Mouse (Mus musculus) heart, embryonic 14.5 days (tissue): Measurements from ENCODE around the gene Mindy1. TPM values are rescaled to one million over a fixed set of nuclear protein-coding genes. Genes with fewer than 3 reads are reported as not detected.

ENCODE experiments used
- ATAC-seq: fragments of 200-750 bp; cut with Nextera tagmentation; 2 replicates; pipeline ENCODE4 v1.8.0; 2017; ENCODE audit warnings: low read depth, moderate TSS enrichment; ENCODE audit not compliant: insufficient number of reproducible peaks, insufficient read depth, low FRiP score
- H3K27ac ChIP-seq, 2 experiments: fragments of 200-500 bp in 1 of 2; fragments of 300-500 bp in 1 of 2; sonication (generic) in 1 of 2; replicated peaks in 1 of 2; 2 replicates each; pipeline ENCODE4 v1.5.1; 2012 to 2014; ENCODE audit warnings: low read depth in 2 of 2, low read length in 2 of 2, control low read depth in 1 of 2, mild to moderate bottlenecking in 1 of 2, mixed read lengths in 1 of 2; ENCODE audit not compliant: control insufficient read depth in 1 of 2, insufficient read depth in 1 of 2
- H3K27me3 ChIP-seq: fragments of 300-500 bp; sonication (generic); 2 replicates; pipeline ENCODE4 v1.6.1; 2014; ENCODE audit warnings: mild to moderate bottlenecking, low read length, control low read depth; ENCODE audit not compliant: control insufficient read depth, insufficient read depth
- H3K36me3 ChIP-seq: fragments of 300-500 bp; sonication (generic); 2 replicates; pipeline ENCODE4 v1.6.1; 2014; ENCODE audit warnings: mild to moderate bottlenecking, control low read depth, low read length, mixed read lengths; ENCODE audit not compliant: control insufficient read depth, insufficient read depth
- H3K4me1 ChIP-seq, 2 experiments: fragments of 200-500 bp in 1 of 2; fragments of 300-500 bp in 1 of 2; sonication (generic) in 1 of 2; 2 replicates each; pipeline ENCODE4 v1.6.1; 2012 to 2014; ENCODE audit warnings: low read length in 2 of 2, control low read depth in 1 of 2, mixed read lengths in 1 of 2; ENCODE audit not compliant: control insufficient read depth in 2 of 2, insufficient read depth in 2 of 2
- H3K4me2 ChIP-seq: fragments of 300-500 bp; sonication (generic); 2 replicates; pipeline ENCODE4 v1.6.1; 2014; ENCODE audit warnings: mild to moderate bottlenecking, low read length
- H3K4me3 ChIP-seq, 2 experiments: fragments of 200-500 bp in 1 of 2; fragments of 300-500 bp in 1 of 2; sonication (generic) in 1 of 2; 2 replicates each; pipeline ENCODE4 v1.5.1; 2012 to 2014; ENCODE audit warnings: low read length in 2 of 2, mild to moderate bottlenecking in 2 of 2, control low read depth in 1 of 2, low read depth in 1 of 2, moderate library complexity in 1 of 2; ENCODE audit not compliant: control insufficient read depth in 1 of 2, insufficient read depth in 1 of 2
- H3K9ac ChIP-seq: fragments of 300-500 bp; sonication (generic); 2 replicates; pipeline ENCODE4 v1.6.1; 2014; ENCODE audit warnings: mild to moderate bottlenecking, low read length
- H3K9me3 ChIP-seq: fragments of 300-500 bp; sonication (generic); 2 replicates; pipeline ENCODE4 v1.6.1; 2016; ENCODE audit warnings: low read length, control low read depth; ENCODE audit not compliant: control insufficient read depth
- WGBS: fragments of 180-500 bp; shearing (Covaris S2); extraction: QIAGEN DNeasy Blood & Tissue Kit; methylation state at CpG from one replicate; pipeline ENCODE4 v1.1.7; 2014; 5-methylcytosine and 5-hydroxymethylcytosine counted together
- polyA plus RNA-seq: library from polyadenylated mRNA; unstranded; fragments of >200 nt; fragmentation: Nextera tagmentation; extraction: Ambion mirVana; gene quantifications from 2 replicates; pipeline ENCODE4 v1.2.1, GENCODE M21; 2014

Gene Mindy1
- polyA plus RNA-seq, 1 experiment from 2014 or later, result 28.8 TPM

DNA sequence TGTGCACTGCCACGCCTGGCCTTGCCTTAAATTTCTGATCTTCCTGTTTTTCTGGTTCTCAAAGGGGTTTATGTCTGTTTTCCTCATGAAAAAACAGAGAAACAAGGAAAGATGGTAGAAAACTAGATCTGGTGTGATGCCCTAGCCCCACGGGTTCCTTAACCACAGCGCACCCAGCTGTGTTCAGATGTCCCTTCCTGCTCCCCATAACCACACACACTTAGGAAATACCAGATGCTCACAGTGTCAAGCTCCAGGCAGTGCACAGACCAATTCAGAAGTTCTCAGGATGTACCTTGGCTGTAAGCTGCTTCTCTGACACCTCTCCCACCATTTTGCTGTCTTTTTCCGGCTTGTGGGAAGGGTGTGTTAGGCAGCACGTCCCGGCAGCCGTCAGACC lies 13.2 kb downstream of the Mindy1 start:
- Histone ChIP-seq H3K4me3 (no peak overlapping the region), H3K36me3 (peaks cover 60% of the 10 kb centered on the region)
- 86% methylated on average over 7 of the region's 7 CpGs for WGBS

DNA sequence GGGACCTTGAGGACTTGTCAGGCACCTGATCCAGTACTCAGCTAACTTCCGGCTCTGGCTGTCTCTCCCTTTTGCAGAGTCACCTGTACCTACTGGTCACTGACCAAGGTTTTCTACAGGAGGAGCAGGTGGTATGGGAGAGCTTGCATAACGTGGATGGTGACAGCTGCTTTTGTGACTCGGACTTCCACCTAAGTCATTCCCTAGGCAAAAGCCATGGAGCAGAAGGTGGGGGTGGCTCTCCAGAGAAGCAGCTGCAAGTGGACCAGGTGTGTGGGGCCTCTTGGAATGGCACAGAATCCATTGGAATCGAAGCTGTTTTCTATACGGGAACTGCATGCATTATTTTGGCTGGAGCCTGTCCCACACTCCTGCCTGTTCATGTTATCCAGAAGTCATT lies 13.6 kb downstream of the Mindy1 start:
- peaks cover 3 to 8% of the 10 kb centered on the region in 2 experiments; a peak in 2 of 4 replicates for H3K4me1 ChIP-seq
- H3K36me3 ChIP-seq, result peaks cover 56% of the 10 kb centered on the region
- H3K27me3 ChIP-seq, result no peaks in the 10 kb centered on the region
- WGBS, result 77% methylated on average over 5 of the region's 5 CpGs
- no peak overlapping the region for H3K27ac ChIP-seq
- H3K9me3 ChIP-seq, result no peaks in the 10 kb centered on the region
- H3K4me3 ChIP-seq, result no peak overlapping the region
- no peak for ATAC-seq
- no peak overlapping the region for H3K9ac ChIP-seq
- H3K4me2 ChIP-seq, result no peak overlapping the region

More for the DNA sequence above, 13.2 kb downstream of the Mindy1 start:
- H3K9ac ChIP-seq, result no peak overlapping the region
- peaks cover 3 to 8% of the 10 kb centered on the region in 2 experiments; a peak in 2 of 4 replicates for H3K4me1 ChIP-seq
- no peaks in the 10 kb centered on the region for H3K27me3 ChIP-seq
- H3K4me2 ChIP-seq, result no peak overlapping the region
- no peaks in the 10 kb centered on the region for H3K9me3 ChIP-seq
- no peak for ATAC-seq
- no peak overlapping the region for H3K27ac ChIP-seq

DNA sequence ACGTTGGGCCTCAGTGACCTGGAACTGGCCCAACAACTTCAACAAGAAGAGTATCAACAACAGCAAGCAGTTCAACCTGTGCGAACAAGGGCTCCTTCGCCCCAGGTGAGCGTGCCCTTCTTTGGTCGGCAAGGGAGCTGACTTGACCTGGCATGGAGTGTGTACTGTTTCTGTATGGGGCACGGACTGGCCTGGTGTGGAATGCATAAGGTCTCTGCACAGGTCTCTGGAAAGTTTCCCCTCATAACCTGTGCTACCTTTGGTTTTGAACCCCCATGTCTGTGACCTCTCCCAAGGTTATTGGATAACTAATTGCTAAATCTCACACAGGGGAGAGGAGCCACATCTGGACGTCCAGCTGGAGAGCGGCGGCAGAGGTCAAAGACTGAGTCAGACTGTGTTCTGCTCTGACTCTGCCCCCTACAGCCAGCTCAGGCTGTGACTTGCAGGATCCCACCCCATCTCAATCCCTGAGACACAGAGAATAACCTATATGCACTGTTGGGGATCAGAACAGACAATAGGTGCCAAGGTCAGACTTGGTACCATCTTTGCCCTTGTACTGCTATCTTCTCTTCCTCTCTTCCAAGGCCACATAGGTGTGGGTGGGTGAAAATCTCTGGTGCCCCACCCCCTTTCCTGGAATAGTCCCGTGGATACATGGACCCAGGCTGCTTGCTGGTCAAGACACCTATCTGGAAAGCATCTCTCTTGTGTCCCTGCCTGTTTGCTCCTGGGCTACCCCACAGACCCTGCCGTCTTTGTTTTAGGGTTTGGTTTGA lies 14.4 kb downstream of the Mindy1 start:
- no peak for ATAC-seq
- 79% methylated on average over 11 of the region's 11 CpGs for WGBS
- H3K27ac ChIP-seq, result 0 out of 4 replicates have a peak overlapping the region, but pooled peaks of 1 of the 2 experiments have one; percentile 15
- no peak overlapping the region for H3K4me3 ChIP-seq
- H3K4me2 ChIP-seq, result no peak overlapping the region
- peaks cover 3 to 8% of the 10 kb centered on the region in 2 experiments; a peak in 2 of 4 replicates for H3K4me1 ChIP-seq
- H3K9ac ChIP-seq, result no peak overlapping the region
- no peaks in the 10 kb centered on the region for H3K9me3 ChIP-seq
- no peaks in the 10 kb centered on the region for H3K27me3 ChIP-seq
- peaks cover 50% of the 10 kb centered on the region for H3K36me3 ChIP-seq

DNA sequence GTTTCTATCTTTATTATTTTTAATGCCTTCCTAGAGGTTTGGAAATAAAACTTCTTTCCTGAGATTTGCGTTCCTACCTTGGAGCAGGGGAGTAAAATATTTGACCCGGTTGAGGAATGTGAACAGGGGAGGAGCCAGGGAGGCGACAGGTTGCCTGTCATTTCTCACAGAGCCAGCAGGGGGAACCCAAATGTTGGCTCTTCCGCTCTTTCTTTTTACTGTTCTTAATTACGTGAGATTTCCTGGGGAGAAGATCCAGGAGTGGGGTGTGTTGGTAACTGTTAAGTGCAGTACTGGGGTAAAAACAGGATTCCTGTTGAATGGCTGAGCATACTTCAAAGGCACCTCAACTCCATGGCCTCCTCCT lies 14.9 kb downstream of the Mindy1 start:
- WGBS, result 12% methylated on average over 5 of the region's 5 CpGs
- no peak overlapping the region for H3K4me3 ChIP-seq
- H3K9me3 ChIP-seq, result no peaks in the 10 kb centered on the region
- peaks cover 44% of the 10 kb centered on the region for H3K36me3 ChIP-seq
- peaks cover 3 to 8% of the 10 kb centered on the region in 2 experiments; a peak in 2 of 4 replicates for H3K4me1 ChIP-seq
- no peak overlapping the region for H3K9ac ChIP-seq
- no peak; the same call in 1 of the 2 replicates for ATAC-seq
- no peaks in the 10 kb centered on the region for H3K27me3 ChIP-seq
- H3K27ac ChIP-seq, result 0 out of 4 replicates have a peak overlapping the region, but pooled peaks of 1 of the 2 experiments have one; percentile 15
- H3K4me2 ChIP-seq, result no peak overlapping the region

DNA sequence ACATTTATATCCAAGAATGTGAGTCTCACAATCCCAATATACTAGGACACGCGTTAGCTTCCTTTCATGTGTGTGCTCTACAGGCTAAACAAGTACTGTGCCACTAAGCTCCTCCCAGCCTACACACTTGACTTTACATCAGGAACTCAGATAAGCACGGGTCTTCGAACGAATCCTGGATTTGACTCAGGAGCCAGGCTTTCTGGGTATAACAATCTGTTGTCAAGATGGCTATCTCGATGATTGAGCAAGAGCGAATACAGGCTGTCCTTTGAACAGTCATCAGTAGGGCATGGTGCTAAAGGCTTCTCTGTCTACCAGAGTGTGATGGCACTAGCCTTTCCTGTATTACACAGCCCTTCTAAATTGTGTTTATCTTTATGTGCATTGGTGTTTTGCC lies 16.9 kb downstream of the Mindy1 start:
- H3K4me2 ChIP-seq, result no peak overlapping the region

DNA sequence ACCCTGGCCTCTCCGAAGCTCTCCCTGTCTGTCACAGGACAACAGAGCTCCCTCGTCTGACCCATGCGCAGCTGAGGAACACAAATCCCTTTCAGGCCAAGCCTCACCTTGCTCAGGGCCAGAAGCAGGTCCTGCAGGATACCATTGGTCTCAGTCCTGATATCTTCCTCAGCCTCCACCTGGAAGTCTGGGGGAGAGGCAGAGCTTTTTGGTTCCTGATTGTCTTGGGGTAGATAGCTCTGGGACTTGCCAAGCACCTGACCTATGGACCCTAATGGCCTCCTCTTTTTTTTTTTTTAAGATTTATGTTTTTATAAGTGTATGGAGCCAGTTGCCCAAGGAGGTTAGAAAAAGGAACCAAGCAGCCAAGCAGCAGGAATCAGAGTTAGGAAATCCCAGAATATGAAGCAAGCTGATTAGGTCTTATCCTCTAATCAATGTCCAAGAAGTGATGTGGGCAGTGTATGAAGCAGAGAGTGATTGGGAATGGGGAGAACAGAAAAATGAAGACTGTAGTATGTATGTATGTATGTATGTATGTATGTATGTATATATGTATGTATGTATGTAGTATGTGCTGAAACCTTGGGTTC lies 20.2 kb downstream of the Mindy1 start:
- H3K36me3 ChIP-seq, result no peaks in the 10 kb centered on the region
- H3K4me2 ChIP-seq, result no peak overlapping the region
- no peak overlapping the region for H3K27ac ChIP-seq
- WGBS, result 73% methylated on average over 3 of the region's 3 CpGs
- H3K4me1 ChIP-seq, result peaks cover 3 to 4% of the 10 kb centered on the region in 2 experiments
- no peak for ATAC-seq
- H3K9ac ChIP-seq, result no peak overlapping the region
- no peaks in the 10 kb centered on the region for H3K27me3 ChIP-seq
- H3K4me3 ChIP-seq, result no peak overlapping the region
- H3K9me3 ChIP-seq, result no peaks in the 10 kb centered on the region

More for the DNA sequence above, 16.9 kb downstream of the Mindy1 start:
- Histone ChIP-seq H3K4me1 (peaks cover 3 to 8% of the 10 kb centered on the region in 2 experiments; a peak in 2 of 4 replicates), H3K36me3 (peaks cover 27% of the 10 kb centered on the region), H3K9me3 (no peaks in the 10 kb centered on the region), H3K9ac (no peak overlapping the region), H3K27me3 (no peaks in the 10 kb centered on the region), H3K27ac (no peak overlapping the region), H3K4me3 (no peak overlapping the region)
- no peak for ATAC-seq
- 48% methylated on average over 7 of the region's 7 CpGs for WGBS

DNA sequence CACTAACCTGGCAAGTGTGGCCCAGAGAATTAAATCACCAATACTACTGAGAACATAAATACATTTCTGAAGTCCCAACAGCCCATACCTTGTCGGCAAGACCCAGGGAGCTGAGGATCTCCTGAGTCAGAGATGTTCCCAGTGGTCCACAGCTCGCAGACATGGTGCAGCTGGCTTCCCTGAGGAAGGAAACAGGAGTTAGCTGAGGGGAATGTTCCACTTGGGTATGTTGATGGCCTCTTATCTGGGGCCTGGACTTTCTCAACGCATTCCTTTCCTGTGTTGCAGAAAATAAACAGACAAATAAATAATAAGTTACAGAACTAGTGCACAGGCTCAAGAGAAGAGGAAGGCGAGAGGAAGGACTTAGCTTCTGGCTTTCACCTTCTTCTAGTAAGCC lies 25.1 kb downstream of the Mindy1 start:
- Histone ChIP-seq H3K4me1 (peaks cover 5 to 10% of the 10 kb centered on the region in 2 experiments; a peak in 3 of 4 replicates), H3K27me3 (no peaks in the 10 kb centered on the region), H3K9me3 (no peaks in the 10 kb centered on the region), H3K4me2 (no peak overlapping the region), H3K27ac (no peak overlapping the region), H3K9ac (no peak overlapping the region), H3K36me3 (no peaks in the 10 kb centered on the region), H3K4me3 (no peak overlapping the region)
- WGBS, result 22% methylated on average over 4 of the region's 4 CpGs
- no peak for ATAC-seq
